Mouse (Mus musculus) duodenum, adult 2 months (tissue): ENCODE measurements around the gene Myh14. TPM values are rescaled to one million over a fixed set of nuclear protein-coding genes. Genes with fewer than 3 reads are reported as not detected.

Experiments used
- polyA plus RNA-seq: library from polyadenylated mRNA; depleted of rRNA; stranded (reverse); fragments of >200 nt; gene quantifications from 2 replicates; pipeline ENCODE4 v1.2.3, GENCODE M21; 2012; ENCODE audit warnings: low replicate concordance; rRNA removed

Myh14 gene
- 132 and 290 TPM in 2 replicates for polyA plus RNA-seq

DNA sequence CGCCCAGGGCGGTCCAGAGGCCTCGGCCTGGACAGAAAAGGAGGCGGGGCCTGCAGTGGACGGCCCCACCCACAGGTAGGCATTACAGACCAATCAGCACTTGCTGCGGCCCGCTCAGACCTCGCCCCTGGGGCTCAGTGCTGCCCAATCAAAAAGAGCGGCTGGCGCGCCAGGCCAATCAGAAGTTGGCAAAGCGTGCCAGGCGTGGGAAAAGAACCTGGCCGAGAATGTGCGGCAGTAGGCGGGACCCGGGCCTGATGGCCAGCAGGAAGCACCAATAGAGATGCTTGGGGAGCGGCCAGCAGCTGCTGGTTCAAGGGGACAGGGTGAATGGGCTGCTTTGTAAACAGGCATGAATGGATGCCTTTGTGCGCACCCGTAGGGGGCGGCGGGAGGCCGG lies at the start of gene Myh14:
Myh14 (minus strand) TSS at position 41 of the 400 bp plus-strand sequence.

DNA sequence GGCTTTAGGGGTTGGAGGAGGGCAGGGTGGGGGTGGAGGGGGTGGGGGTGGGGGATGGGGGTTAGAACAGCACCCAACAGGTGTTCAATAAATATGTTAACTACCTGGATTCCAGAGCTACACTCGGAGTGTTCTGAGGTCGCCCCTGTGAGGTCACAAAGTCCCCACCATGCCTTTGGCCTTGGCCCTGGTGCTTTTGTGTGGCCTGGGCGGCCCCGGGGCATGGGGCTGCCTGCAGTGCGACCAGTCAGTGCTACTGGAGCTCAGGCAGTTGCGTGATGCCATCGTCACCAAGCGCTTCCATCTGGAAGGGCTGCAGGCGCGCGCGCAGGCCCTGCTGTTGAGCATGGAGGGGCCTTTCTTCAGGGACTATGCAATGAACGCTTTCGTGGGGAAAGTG lies 37.9 kb upstream of the Myh14 start, which contains the start of gene Izumo2:
Izumo2 (plus strand) TSS at position 169 of the 400 bp plus-strand sequence.

DNA sequence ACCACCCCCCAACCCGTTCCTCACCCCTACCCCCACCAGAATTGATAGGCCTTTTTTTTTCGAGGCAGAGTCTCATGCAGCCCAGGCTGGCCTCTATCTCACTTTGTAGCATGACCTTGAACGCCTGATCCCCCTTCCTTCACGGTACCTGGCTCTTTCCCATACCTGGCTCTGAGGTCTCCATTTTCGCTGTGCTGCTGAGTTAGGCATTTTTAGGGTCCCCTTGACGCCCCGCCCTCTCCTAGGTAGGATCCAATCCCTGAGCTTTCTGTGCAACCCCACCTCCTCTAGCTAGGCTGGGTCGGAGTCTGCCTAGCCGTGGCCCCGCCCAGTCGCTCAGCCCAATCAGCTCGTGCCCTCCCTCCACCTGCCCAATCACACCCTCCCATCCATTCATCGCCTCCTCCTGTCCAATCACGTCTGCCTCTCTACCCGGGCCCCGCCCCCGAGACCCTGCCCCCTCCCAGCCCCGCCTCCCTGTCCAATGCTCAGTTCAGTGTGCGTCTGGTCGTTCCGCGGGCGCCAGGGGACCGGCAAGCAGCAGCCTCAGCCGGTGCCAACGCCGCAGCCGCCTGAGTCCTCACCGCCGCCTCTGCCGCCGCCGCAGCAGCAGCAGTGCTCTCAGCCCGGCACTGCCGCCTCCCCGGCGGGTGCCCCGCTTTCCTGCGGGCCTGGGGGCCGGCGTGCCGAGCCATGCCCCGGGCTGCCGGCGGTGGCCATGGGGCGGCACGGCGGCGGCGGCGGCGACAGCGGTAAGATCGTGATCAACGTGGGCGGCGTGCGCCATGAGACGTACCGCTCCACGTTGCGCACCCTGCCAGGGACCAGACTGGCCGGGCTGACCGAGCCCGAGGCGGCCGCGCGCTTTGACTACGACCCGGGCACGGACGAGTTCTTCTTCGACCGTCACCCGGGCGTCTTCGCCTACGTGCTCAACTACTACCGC lies 80.0 kb downstream of the Myh14 start, which contains the start of gene Kcnc3:
Kcnc3 (plus strand) TSS at position 263 of the 946 bp plus-strand sequence.

DNA sequence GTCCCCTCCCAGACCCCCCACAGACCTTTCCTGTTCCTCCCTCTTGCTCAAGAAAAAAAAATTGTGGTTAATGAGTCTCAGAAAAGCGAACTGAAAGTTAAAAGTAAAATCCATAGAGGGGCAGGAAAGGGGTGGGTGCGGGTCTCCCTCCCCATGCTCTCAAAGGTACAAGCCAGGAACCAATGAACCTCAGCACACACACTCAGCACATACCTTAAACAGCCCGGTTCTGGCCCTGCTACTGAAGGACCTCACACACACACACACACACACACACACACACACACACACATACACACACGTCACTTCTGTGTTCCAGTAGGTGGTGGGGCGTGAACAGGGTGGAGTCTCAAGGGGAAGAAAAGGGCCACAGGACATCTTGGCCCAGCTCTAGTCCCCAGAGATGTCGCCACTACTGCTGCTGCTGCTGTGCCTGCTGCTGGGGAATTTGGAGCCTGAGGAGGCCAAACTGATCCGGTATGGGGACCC lies 98.4 kb downstream of the Myh14 start, which contains the start of gene Napsa:
Napsa (plus strand) TSS at position 168 of the 489 bp plus-strand sequence.

Other genes starting within 250 kb of the Myh14 start
- gene Lrrc4b, start 241.8 kb downstream of the Myh14 start, polyA plus RNA-seq = 1.0 and 1.5 TPM in 2 replicates
- 3.7 and 8.8 TPM in 2 replicates for gene Aspdh, start 205.5 kb downstream of the Myh14 start, polyA plus RNA-seq
- 114 and 135 TPM in 2 replicates for gene Josd2, start 202.9 kb downstream of the Myh14 start, polyA plus RNA-seq
- gene Emc10, start 174.3 kb downstream of the Myh14 start, polyA plus RNA-seq = 308 and 370 TPM in 2 replicates
- 6.3 and 8.9 TPM in 2 replicates for gene Fam71e1, start 174.3 kb downstream of the Myh14 start, polyA plus RNA-seq
- not detected in 2 replicates for gene Mybpc2, start 146.2 kb downstream of the Myh14 start, polyA plus RNA-seq
- 7.6 and 9.2 TPM in 2 replicates for gene Spib, start 138.8 kb downstream of the Myh14 start, polyA plus RNA-seq
- 42.0 and 46.0 TPM in 2 replicates for gene Pold1, start 122.0 kb downstream of the Myh14 start, polyA plus RNA-seq
- 250 and 318 TPM in 2 replicates for gene Nr1h2, start 116.9 kb downstream of the Myh14 start, polyA plus RNA-seq
- 2.9 and 7.7 TPM in 2 replicates for gene Napsa, start 98.5 kb downstream of the Myh14 start, polyA plus RNA-seq
- gene Kcnc3, start 80.2 kb downstream of the Myh14 start, polyA plus RNA-seq = 3.6 and 6.8 TPM in 2 replicates
- not detected in 2 replicates for gene Izumo2, start 37.9 kb upstream of the Myh14 start, polyA plus RNA-seq
- gene Vrk3, start 77.6 kb upstream of the Myh14 start, polyA plus RNA-seq = 49.7 and 62.2 TPM in 2 replicates
- gene Zfp473, start 80.2 kb upstream of the Myh14 start, polyA plus RNA-seq = 0.06 and 0.13 TPM in 2 replicates
- 45.1 and 62.8 TPM in 2 replicates for gene Nup62, start 145.2 kb upstream of the Myh14 start, polyA plus RNA-seq
- gene Il4i1, start 145.5 kb upstream of the Myh14 start, polyA plus RNA-seq = 2.2 and 6.3 TPM in 2 replicates
- 132 and 137 TPM in 2 replicates for gene Atf5, start 145.8 kb upstream of the Myh14 start, polyA plus RNA-seq
- gene Akt1s1, start 178.1 kb upstream of the Myh14 start, polyA plus RNA-seq = 248 and 535 TPM in 2 replicates
- 67.0 and 80.1 TPM in 2 replicates for gene Tbc1d17, start 178.2 kb upstream of the Myh14 start, polyA plus RNA-seq
- 50.8 and 86.4 TPM in 2 replicates for gene Pnkp, start 186.3 kb upstream of the Myh14 start, polyA plus RNA-seq
- 116 and 164 TPM in 2 replicates for gene Ptov1, start 198.9 kb upstream of the Myh14 start, polyA plus RNA-seq
- 280 and 331 TPM in 2 replicates for gene Med25, start 221.9 kb upstream of the Myh14 start, polyA plus RNA-seq
- 34.2 and 46.4 TPM in 2 replicates for gene Fuz, start 225.2 kb upstream of the Myh14 start, polyA plus RNA-seq